Mouse (Mus musculus) lung, postnatal 0 days (tissue): ENCODE measurements around the gene Nalcn. TPM values are rescaled to one million over a fixed set of nuclear protein-coding genes. Genes with fewer than 3 reads are reported as not detected.
"Not testable (repeated sequence)": the region's sequence is repeated elsewhere in the genome, so short reads cannot be mapped to it uniquely, and the experiment has no call there.

Experiments used
- ATAC-seq: fragments of 200-750 bp; cut with Nextera tagmentation; 2 replicates; pipeline ENCODE4 v1.8.0; 2017; ENCODE audit warnings: moderate library complexity
- DNase-seq: peaks from one replicate; pipeline ENCODE4 v3.0.0-alpha.2; 2016; ENCODE audit warnings: low spot score
- H3K27ac ChIP-seq: fragments of 300-500 bp; sonication (generic); 2 replicates; pipeline ENCODE4 v1.5.1; 2014; ENCODE audit warnings: antibody characterized with exemption, mild to moderate bottlenecking, low read length, mixed read lengths
- H3K27me3 ChIP-seq: fragments of 300-500 bp; sonication (generic); replicated peaks from 2 replicates; pipeline ENCODE4 v1.6.1; 2014; ENCODE audit warnings: low read length, mixed read lengths; ENCODE audit not compliant: insufficient read depth
- H3K36me3 ChIP-seq: fragments of 300-500 bp; sonication (generic); 2 replicates; pipeline ENCODE4 v1.6.1; 2014; ENCODE audit warnings: low read length, mixed read lengths; ENCODE audit not compliant: insufficient read depth
- H3K4me1 ChIP-seq: fragments of 300-500 bp; sonication (generic); 2 replicates; pipeline ENCODE4 v1.6.1; 2014; ENCODE audit warnings: antibody characterized with exemption, low read depth, low read length, mixed read lengths; ENCODE audit not compliant: insufficient read depth
- H3K4me2 ChIP-seq: fragments of 300-500 bp; sonication (generic); replicated peaks from 2 replicates; pipeline ENCODE4 v1.6.1; 2014; ENCODE audit warnings: low read depth, mild to moderate bottlenecking, low read length, moderate library complexity, mixed read lengths
- H3K4me3 ChIP-seq: fragments of 300-500 bp; sonication (generic); 2 replicates; pipeline ENCODE4 v1.5.1; 2014; ENCODE audit warnings: low read depth, low read length
- H3K9ac ChIP-seq: fragments of 300-500 bp; sonication (generic); replicated peaks from 2 replicates; pipeline ENCODE4 v1.6.1; 2014; ENCODE audit warnings: low read depth, mild to moderate bottlenecking
- H3K9me3 ChIP-seq: fragments of 300-500 bp; sonication (generic); 2 replicates; pipeline ENCODE4 v1.6.1; 2016; ENCODE audit warnings: low read length, mixed read lengths
- CTCF ChIP-seq: IDR thresholded peaks from 2 replicates; pipeline ENCODE4 v1.5.1; 2016; ENCODE audit warnings: antibody characterized with exemption, mild to moderate bottlenecking
- EP300 ChIP-seq: IDR thresholded peaks from 2 replicates; pipeline ENCODE4 v1.6.1; 2016; ENCODE audit warnings: antibody characterized with exemption, mild to moderate bottlenecking, control low read depth
- WGBS: fragments of 180-500 bp; shearing (Covaris S2); extraction: QIAGEN DNeasy Blood & Tissue Kit; methylation state at CpG from one replicate; pipeline ENCODE4 v1.1.7; 2014; 5-methylcytosine and 5-hydroxymethylcytosine counted together
- polyA plus RNA-seq: library from polyadenylated mRNA; unstranded; fragments of >200 nt; fragmentation: Nextera tagmentation; extraction: Ambion mirVana; gene quantifications from 2 replicates; pipeline ENCODE4 v1.2.1, GENCODE M21; 2015

The Nalcn gene
- polyA plus RNA-seq, result not detected in 2 replicates

- Histone ChIP-seq H3K4me1 (no peaks in the 10 kb centered on the region), H3K36me3 (no peaks in the 10 kb centered on the region), H3K4me2 (no peak within 1 kb of the TSS), H3K4me3 (no peak within 1 kb of the TSS), H3K27ac (no peak within 1 kb of the TSS), H3K9me3 (no peaks in the 10 kb centered on the region), H3K27me3 (peaks cover 4% of the 10 kb centered on the region; the same call in 1 of the 2 replicates), H3K9ac (no peak within 1 kb of the TSS)
- no peak for TF ChIP-seq CTCF
- no peak for TF ChIP-seq EP300
- WGBS, result 5% methylated on average over 42 of the region's 47 CpGs
- ATAC-seq, result no peak
- DNase-seq, result no peak
Measured at GRCm38 (mm10) chr14:123626501-123627179, at the start of gene Nalcn. TSS of gene Nalcn (minus strand) at chr14:123627144.

GRCm38 (mm10) chr14:123671076-123671475 lies 44.1 kb upstream of the Nalcn start:
- H3K36me3 ChIP-seq, H3K9me3 ChIP-seq, DNase-seq, H3K4me2 ChIP-seq, H3K4me1 ChIP-seq, H3K4me3 ChIP-seq, H3K27me3 ChIP-seq, H3K9ac ChIP-seq, ATAC-seq, H3K27ac ChIP-seq: not testable (repeated sequence)
- WGBS, result 74% methylated on average over 21 of the region's 21 CpGs

GRCm38 (mm10) chr14:123664451-123664850 lies 37.5 kb upstream of the Nalcn start:
- Histone ChIP-seq H3K9ac (no peak overlapping the region), H3K4me1 (no peaks in the 10 kb centered on the region), H3K36me3 (no peaks in the 10 kb centered on the region), H3K9me3 (no peaks in the 10 kb centered on the region), H3K27ac (no peak overlapping the region), H3K4me2 (no peak overlapping the region), H3K27me3 (no peaks in the 10 kb centered on the region), H3K4me3 (no peak overlapping the region)
- TF ChIP-seq CTCF (no peak), EP300 (no peak)
- no peak for ATAC-seq
- DNase-seq, result no peak

GRCm38 (mm10) chr14:123663206-123663605 lies 36.3 kb upstream of the Nalcn start:
- H3K4me3 ChIP-seq, result no peak overlapping the region
- ATAC-seq (no peak), DNase-seq (no peak)
- no peak overlapping the region for H3K4me2 ChIP-seq
- H3K27ac ChIP-seq, result no peak overlapping the region
- no peaks in the 10 kb centered on the region for H3K36me3 ChIP-seq
- no peak overlapping the region for H3K9ac ChIP-seq
- H3K27me3 ChIP-seq, result no peaks in the 10 kb centered on the region
- no peaks in the 10 kb centered on the region for H3K9me3 ChIP-seq
- H3K4me1 ChIP-seq, result no peaks in the 10 kb centered on the region
- TF ChIP-seq CTCF, result no peak
- no peak for TF ChIP-seq EP300

- DNase-seq (no peak), ATAC-seq (no peak)
- Histone ChIP-seq H3K9ac (no peak overlapping the region), H3K36me3 (no peaks in the 10 kb centered on the region), H3K27ac (no peak overlapping the region), H3K4me3 (no peak overlapping the region), H3K4me2 (no peak overlapping the region), H3K9me3 (no peaks in the 10 kb centered on the region), H3K27me3 (no peaks in the 10 kb centered on the region), H3K4me1 (no peaks in the 10 kb centered on the region)
- 65% methylated on average over 1 of the region's 1 CpGs for WGBS
- TF ChIP-seq EP300 (no peak), CTCF (no peak)
Measured at GRCm38 (mm10) chr14:123662386-123662785, 35.4 kb upstream of the Nalcn start.

- no peaks in the 10 kb centered on the region for H3K9me3 ChIP-seq
- 15% methylated on average over 20 of the region's 20 CpGs for WGBS
- DNase-seq, result peak; percentile 23
- no peak overlapping the region for H3K9ac ChIP-seq
- no peak overlapping the region for H3K27ac ChIP-seq
- peak; percentile 30; the same call in 1 of the 2 replicates for ATAC-seq
- TF ChIP-seq EP300, result no peak
- TF ChIP-seq CTCF, result peak; percentile 55
- H3K4me2 ChIP-seq, result no peak overlapping the region
- H3K4me1 ChIP-seq, result no peaks in the 10 kb centered on the region
- H3K4me3 ChIP-seq, result no peak overlapping the region
- H3K27me3 ChIP-seq, result no peaks in the 10 kb centered on the region
- no peaks in the 10 kb centered on the region for H3K36me3 ChIP-seq
Measured at GRCm38 (mm10) chr14:123661091-123661491, 34.1 kb upstream of the Nalcn start.
